Comparison of ENCODE assay signal across 8 mouse cellular contexts in genomic region chr7:92560986-92561876, GRCm38 (mm10). TPM values are rescaled to one million over a fixed set of nuclear protein-coding genes. Genes with fewer than 3 reads are reported as not detected.
A peak's percentile ranks its signal among the peaks of the same experiment; 100 is the strongest.
DNase-seq lines count a peak whose midpoint lies in the region; ATAC-seq lines count a peak whose summit lies in the region.

Gene Ccdc90b (plus strand): TSS chr7:92561149.

- peak; percentile 93 for ATAC-seq in megakaryocyte, adult 5-6 weeks (ENCODE audit: poor library complexity, severe bottlenecking)

- peak; percentile 93 for DNase-seq in adrenal gland, adult 2 months
- peak; percentile 95 for DNase-seq in embryo, embryonic 11 days
- DNase-seq in gastrocnemius, postnatal 14 days: peak; percentile 82
- peak; percentile 91 for DNase-seq in induced T-regulatory cell, adult 2 months (ENCODE audit: low read depth)
- DNase-seq in left cerebral cortex, adult 8-10 months (ENCODE audit: low spot score in 2 of 2): peak; percentile 88 to 92
- peak; percentile 95 for DNase-seq in right cerebral cortex, adult 18-20 months
- DNase-seq in urinary bladder, adult 2 months (ENCODE audit: low spot score): peak; percentile 86

- intact Hi-C loops in gastrocnemius, postnatal 14 days (cut with DNase I; ENCODE audit: low total_unique reads): no loop called here

RNA-seq across cellular contexts. Expression of gene Ccdc90b, which starts in this region (rescaled TPM):
- total RNA-seq in adrenal gland, adult 2 months (2021): 10 to 100 TPM; 43.7 to 48.8 TPM
- 4.6 and 5.1 TPM in 2 replicates for polyA plus RNA-seq in adrenal gland, adult 2 months (2012; rRNA removed)
- 10 to 100 TPM; 18.3 to 20.2 TPM for total RNA-seq in gastrocnemius, postnatal 14 days (2021)
- total RNA-seq in left cerebral cortex, adult 8-10 months (2022): 10 to 100 TPM; 14.8 to 16.5 (median 15.5) TPM
- 13.6 and 17.5 TPM in 2 replicates for total RNA-seq in megakaryocyte, adult 5-6 weeks (2015)
- total RNA-seq in megakaryocyte, adult 5-6 weeks (2017): 19.0 and 21.5 TPM in 2 replicates
- polyA plus RNA-seq in urinary bladder, adult 2 months (2012; rRNA removed): 31.4 and 37.3 TPM in 2 replicates

Comparison
In these comparisons a context has a peak if more than half of its experiments do, and no peak if none do; other contexts are left out.
1. Peak in every context shown above with its lines: DNase-seq and ATAC-seq.